Mouse (Mus musculus): ENCODE data around the gene Elmo2. TPM values are rescaled to one million over a fixed set of nuclear protein-coding genes. Genes with fewer than 3 reads are reported as not detected.

Gene Elmo2
- polyA plus RNA-seq, 2 experiments = 77.7 to 83.0 TPM

GRCm38 (mm10) chr2:165319503-165319902, 6.8 kb downstream of the Elmo2 start:
- 65% methylated on average over 4 of the region's 4 CpGs for WGBS

GRCm38 (mm10) chr2:165318941-165319340, 7.3 kb downstream of the Elmo2 start:
- peaks cover 26% of the 10 kb centered on the region for H3K36me3 ChIP-seq (ENCODE audit: control insufficient read depth, insufficient read depth, low read length)
- DNase-seq (ENCODE audit: low spot score) (no peak), ATAC-seq (ENCODE audit: low FRiP score, low read depth) (no peak)
- H3K9ac ChIP-seq (ENCODE audit: low read depth, low read length, severe bottlenecking) = no peak overlapping the region
- TF ChIP-seq POLR2A (IDR thresholded peaks at IDR 0.05; ENCODE audit: borderline replicate concordance, extremely low read depth, insufficient read depth, insufficient read length) = no peak
- H3K4me3 ChIP-seq (replicated peaks; ENCODE audit: low read length) = no peak overlapping the region
- 76% methylated on average over 7 of the region's 7 CpGs for WGBS
- no peaks in the 10 kb centered on the region for H3K9me3 ChIP-seq (ENCODE audit: control insufficient read depth, low read length)
- H3K27ac ChIP-seq (replicated peaks; ENCODE audit: low read depth, low read length) = no peak overlapping the region
- no peaks in the 10 kb centered on the region for H3K27me3 ChIP-seq (ENCODE audit: control insufficient read depth, insufficient read depth, low read length)
- no peak overlapping the region for H3K4me2 ChIP-seq (replicated peaks; ENCODE audit: low read depth, low read length, severe bottlenecking)
- peaks cover 14% of the 10 kb centered on the region; the same call in 1 of the 2 replicates for H3K4me1 ChIP-seq (ENCODE audit: control insufficient read depth, insufficient read depth, low read length)

More at GRCm38 (mm10) chr2:165319503-165319902, 6.8 kb downstream of the Elmo2 start:
- Histone ChIP-seq H3K4me2 (replicated peaks; ENCODE audit: low read depth, low read length, severe bottlenecking) (no peak overlapping the region), H3K27ac (replicated peaks; ENCODE audit: low read depth, low read length) (no peak overlapping the region), H3K27me3 (ENCODE audit: control insufficient read depth, insufficient read depth, low read length) (no peaks in the 10 kb centered on the region), H3K4me3 (replicated peaks; ENCODE audit: low read length) (no peak overlapping the region), H3K9ac (ENCODE audit: low read depth, low read length, severe bottlenecking) (no peak overlapping the region), H3K9me3 (ENCODE audit: control insufficient read depth, low read length) (no peaks in the 10 kb centered on the region), H3K36me3 (ENCODE audit: control insufficient read depth, insufficient read depth, low read length) (peaks cover 21% of the 10 kb centered on the region), H3K4me1 (ENCODE audit: control insufficient read depth, insufficient read depth, low read length) (peaks cover 16% of the 10 kb centered on the region)
- no peak for DNase-seq (ENCODE audit: low spot score)
- no peak for ATAC-seq (ENCODE audit: low FRiP score, low read depth)
- no peak for TF ChIP-seq POLR2A (IDR thresholded peaks at IDR 0.05; ENCODE audit: borderline replicate concordance, extremely low read depth, insufficient read depth, insufficient read length)

- Histone ChIP-seq H3K27ac (replicated peaks; ENCODE audit: low read depth, low read length) (no peak overlapping the region), H3K4me1 (ENCODE audit: control insufficient read depth, insufficient read depth, low read length) (peaks cover 14% of the 10 kb centered on the region; the same call in 1 of the 2 replicates), H3K27me3 (ENCODE audit: control insufficient read depth, insufficient read depth, low read length) (no peaks in the 10 kb centered on the region), H3K9me3 (ENCODE audit: control insufficient read depth, low read length) (no peaks in the 10 kb centered on the region), H3K4me3 (replicated peaks; ENCODE audit: low read length) (no peak overlapping the region), H3K4me2 (replicated peaks; ENCODE audit: low read depth, low read length, severe bottlenecking) (no peak overlapping the region), H3K9ac (ENCODE audit: low read depth, low read length, severe bottlenecking) (no peak overlapping the region), H3K36me3 (ENCODE audit: control insufficient read depth, insufficient read depth, low read length) (peaks cover 35% of the 10 kb centered on the region)
- DNase-seq (ENCODE audit: low spot score) (no peak), ATAC-seq (ENCODE audit: low FRiP score, low read depth) (no peak)
- WGBS = 46% methylated on average over 16 of the region's 16 CpGs
- no peak for TF ChIP-seq POLR2A (IDR thresholded peaks at IDR 0.05; ENCODE audit: borderline replicate concordance, extremely low read depth, insufficient read depth, insufficient read length)
Measured at GRCm38 (mm10) chr2:165317621-165318263, 8.5 kb downstream of the Elmo2 start.

- Histone ChIP-seq H3K4me2 (replicated peaks; ENCODE audit: low read depth, low read length, severe bottlenecking) (no peak overlapping the region), H3K36me3 (ENCODE audit: control insufficient read depth, insufficient read depth, low read length) (peaks cover 41% of the 10 kb centered on the region), H3K27ac (replicated peaks; ENCODE audit: low read depth, low read length) (no peak overlapping the region), H3K9ac (ENCODE audit: low read depth, low read length, severe bottlenecking) (no peak overlapping the region), H3K9me3 (ENCODE audit: control insufficient read depth, low read length) (no peaks in the 10 kb centered on the region), H3K27me3 (ENCODE audit: control insufficient read depth, insufficient read depth, low read length) (no peaks in the 10 kb centered on the region), H3K4me3 (replicated peaks; ENCODE audit: low read length) (no peak overlapping the region), H3K4me1 (ENCODE audit: control insufficient read depth, insufficient read depth, low read length) (peaks cover 14% of the 10 kb centered on the region; the same call in 1 of the 2 replicates)
- DNase-seq (ENCODE audit: low spot score) = peak; percentile 49
- WGBS = 15% methylated on average over 9 of the region's 9 CpGs
- TF ChIP-seq POLR2A (IDR thresholded peaks at IDR 0.05; ENCODE audit: borderline replicate concordance, extremely low read depth, insufficient read depth, insufficient read length) = no peak
- ATAC-seq (ENCODE audit: low FRiP score, low read depth) = peak; percentile 49
Measured at GRCm38 (mm10) chr2:165316837-165317473, 9.3 kb downstream of the Elmo2 start.

GRCm38 (mm10) chr2:165316204-165316603, 10.1 kb downstream of the Elmo2 start:
- no peaks in the 10 kb centered on the region for H3K9me3 ChIP-seq (ENCODE audit: control insufficient read depth, low read length)
- H3K36me3 ChIP-seq (ENCODE audit: control insufficient read depth, insufficient read depth, low read length) = peaks cover 48% of the 10 kb centered on the region
- H3K4me2 ChIP-seq (replicated peaks; ENCODE audit: low read depth, low read length, severe bottlenecking) = no peak overlapping the region
- 64% methylated on average over 10 of the region's 10 CpGs for WGBS
- H3K27me3 ChIP-seq (ENCODE audit: control insufficient read depth, insufficient read depth, low read length) = no peaks in the 10 kb centered on the region
- H3K4me3 ChIP-seq (replicated peaks; ENCODE audit: low read length) = no peak overlapping the region
- no peak for TF ChIP-seq POLR2A (IDR thresholded peaks at IDR 0.05; ENCODE audit: borderline replicate concordance, extremely low read depth, insufficient read depth, insufficient read length)
- H3K9ac ChIP-seq (ENCODE audit: low read depth, low read length, severe bottlenecking) = no peak overlapping the region
- H3K27ac ChIP-seq (replicated peaks; ENCODE audit: low read depth, low read length) = no peak overlapping the region
- no peak for DNase-seq (ENCODE audit: low spot score)
- H3K4me1 ChIP-seq (ENCODE audit: control insufficient read depth, insufficient read depth, low read length) = peaks cover 14% of the 10 kb centered on the region; the same call in 1 of the 2 replicates
- ATAC-seq (ENCODE audit: low FRiP score, low read depth) = no peak

Measured in limb, embryonic 14.5 days (tissue).